Mouse (Mus musculus): ENCODE measurements around the gene Mrpl55.

Gene Mrpl55

GRCm38 (mm10) chr11:59228122-59228953 is 26.1 kb downstream of the Mrpl55 start, which contains the start of gene Arf1:
Gene Arf1, minus strand, starts transcription at chr11:59228270.
- peak; percentile 98 for DNase-seq (ENCODE audit: low read depth)

GRCm38 (mm10) chr11:59230144-59230760 is 28.0 kb downstream of the Mrpl55 start:
- DNase-seq (ENCODE audit: low read depth) = peak; percentile 73

- no peak for DNase-seq (ENCODE audit: low read depth)
Observed at GRCm38 (mm10) chr11:59232797-59233196, 30.5 kb downstream of the Mrpl55 start.

- DNase-seq (ENCODE audit: low read depth) = peak; percentile 39
Observed at GRCm38 (mm10) chr11:59238525-59239427, 36.5 kb downstream of the Mrpl55 start.

GRCm38 (mm10) chr11:59239428-59239785 is 37.1 kb downstream of the Mrpl55 start:
- DNase-seq (ENCODE audit: low read depth) = no peak

- no peak for DNase-seq (ENCODE audit: low read depth)
Observed at GRCm38 (mm10) chr11:59239796-59240195, 37.5 kb downstream of the Mrpl55 start.

- DNase-seq (ENCODE audit: low read depth) = no peak
Observed at GRCm38 (mm10) chr11:59241841-59242240, 39.6 kb downstream of the Mrpl55 start.

- no peak for DNase-seq (ENCODE audit: low read depth)
Observed at GRCm38 (mm10) chr11:59243856-59244255, 41.6 kb downstream of the Mrpl55 start.

- DNase-seq (ENCODE audit: low read depth) = no peak
Observed at GRCm38 (mm10) chr11:59248101-59248500, 45.8 kb downstream of the Mrpl55 start.

All from naive thymus-derived CD4-positive, alpha-beta T cell, adult 2 months (primary cell).